Mouse (Mus musculus): Measurements from ENCODE around the gene Rps19bp1. TPM values are rescaled to one million over a fixed set of nuclear protein-coding genes. Genes with fewer than 3 reads are reported as not detected.

Gene Rps19bp1
- 10 to 100 TPM; 24.9 to 26.2 TPM for total RNA-seq (2023)

GRCm38 (mm10) chr15:80263610-80264575 is at the start of gene Rps19bp1:
Gene Rps19bp1, minus strand, starts transcription at chr15:80264315.

GRCm38 (mm10) chr15:80286851-80287415 is 22.8 kb upstream of the Rps19bp1 start, which contains the start of gene Cacna1i:
Gene Cacna1i, plus strand, starts transcription at chr15:80287238.

GRCm38 (mm10) chr15:80254847-80255645 is 9.1 kb downstream of the Rps19bp1 start, which contains the start of gene Atf4:
Gene Atf4, plus strand, starts transcription at chr15:80255184.

GRCm38 (mm10) chr15:80235535-80235934 is 28.6 kb downstream of the Rps19bp1 start, which contains the start of gene AC140267.1:
Gene AC140267.1, plus strand, starts transcription at chr15:80235835.

GRCm38 (mm10) chr15:80233733-80234509 is 30.2 kb downstream of the Rps19bp1 start, which contains the start of gene Mief1:
Gene Mief1, plus strand, starts transcription at chr15:80234018.

Other genes with a start within 250 kb of the Rps19bp1 start
- gene Pdgfb, start 249.3 kb downstream of the Rps19bp1 start, total RNA-seq (2023), result under 1 TPM; 0.35 to 0.47 TPM
- gene Syngr1, start 173.0 kb downstream of the Rps19bp1 start, total RNA-seq (2023), result not detected
- 1,000 to 10,000 TPM; 1,002 to 1,069 TPM for gene Rpl3, start 172.4 kb downstream of the Rps19bp1 start, total RNA-seq (2023)
- gene Tab1, start 131.2 kb downstream of the Rps19bp1 start, total RNA-seq (2023), result 10 to 100 TPM; 20.0 to 35.2 TPM
- gene Mgat3, start 90.6 kb downstream of the Rps19bp1 start, total RNA-seq (2023), result not detected
- 10 to 100 TPM; 47.5 to 50.7 TPM for gene Mief1, start 30.3 kb downstream of the Rps19bp1 start, total RNA-seq (2023)
- gene AC140267.1, start 28.5 kb downstream of the Rps19bp1 start, total RNA-seq (2023), result 10 to 100 TPM in 1 of 2 experiments, not detected in 1; 22.0 TPM
- 100 to 1,000 TPM; 464 to 485 TPM for gene Atf4, start 9.1 kb downstream of the Rps19bp1 start, total RNA-seq (2023)
- gene Cacna1i, start 22.9 kb upstream of the Rps19bp1 start, total RNA-seq (2023), result 10 to 100 TPM; 54.8 to 57.3 TPM